Mouse (Mus musculus) left cerebral cortex, adult 2 months (tissue): ENCODE results near the gene Dact2. TPM values are rescaled to one million over a fixed set of nuclear protein-coding genes. Genes with fewer than 3 reads are reported as not detected.

ENCODE experiments used
- DNase-seq, 2 experiments: peaks; one replicate each; pipeline ENCODE4 v3.0.0; 2021 to 2022; ENCODE audit warnings: low spot score in 2 of 2, mixed read lengths in 1 of 2; ENCODE audit errors: extremely low spot score in 1 of 2
- H3K27ac ChIP-seq: fragments of 200-600 bp; 2 replicates; pipeline ENCODE4 v1.8.1; 2022
- H3K4me3 ChIP-seq: fragments of 200-600 bp; 2 replicates; pipeline ENCODE4 v1.8.1; 2022
- CTCF ChIP-seq: fragments of 200-600 bp; IDR thresholded peaks from 2 replicates; pipeline ENCODE4 v1.8.1; 2022; ENCODE audit warnings: antibody characterized with exemption, mild to moderate bottlenecking, moderate library complexity
- intact Hi-C: fragments of 180-260 bp; cut with DNase I; formaldehyde crosslinking; loops from one replicate; pipeline ENCODE4 v1.15.1; 2025
- long read RNA-seq, 2 experiments: library from polyadenylated mRNA; stranded (forward); transcript quantifications; one replicate each; pipeline ENCODE4 v2.0.0; 2021; ENCODE audit warnings: borderline mapping rate in 2 of 2
- total RNA-seq, 2 experiments: library from RNA; stranded (reverse); gene quantifications; 2 replicates each; pipeline ENCODE4 v1.2.3; 2021

Gene Dact2
- 100 to 1,000 TPM in 1 of 2 experiments, 10 to 100 TPM in 1; 58.6 to 100 TPM for total RNA-seq
- long read RNA-seq, experiment 1, transcript Dact2-201 (4 exons, 3,250 nt): major isoform, 9 of 27 reads
- long read RNA-seq, experiment 1, partial matches to known transcripts: 0 of 27 reads
- long read RNA-seq, experiment 1, other reads (novel, unspliced or antisense): 18 of 27 reads
- long read RNA-seq, experiment 2, partial matches to known transcripts: 0 of 10 reads
- long read RNA-seq, experiment 2, other reads (novel, unspliced or antisense): 7 of 10 reads

DNA sequence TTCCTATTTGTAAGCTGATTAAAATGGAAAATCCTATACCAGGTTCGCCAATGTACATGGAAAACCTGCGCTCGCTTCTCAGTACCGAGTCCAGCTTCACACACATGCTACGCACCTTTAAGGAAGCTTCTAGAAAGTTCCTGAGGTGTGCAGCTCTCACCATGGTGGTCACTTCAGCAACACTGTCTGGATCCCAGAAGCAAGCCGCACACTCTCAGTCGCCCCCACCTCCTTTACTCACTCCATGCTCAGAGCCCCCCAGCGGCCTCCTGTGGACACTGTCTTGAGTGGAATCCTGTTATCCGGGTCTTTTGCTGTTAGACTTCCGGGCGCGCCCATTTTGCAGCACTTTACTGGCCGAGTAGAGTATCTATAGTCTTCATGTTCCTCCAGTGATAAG lies at the start of gene Dact2:
Gene Dact2 (minus strand): TSS at position 244 of the 400 bp plus-strand sequence.
- DNase-seq: peak; percentile 64 to 75
- TF ChIP-seq CTCF: peak; percentile 53
- intact Hi-C loops: loop anchor here (5.0 kb wide), 1 partner anchor 37 kb away; no protein-coding TSS in a partner anchor
- Histone ChIP-seq H3K27ac (peak within 1 kb of the TSS; percentile 98), H3K4me3 (peak within 1 kb of the TSS; percentile 80)

DNA sequence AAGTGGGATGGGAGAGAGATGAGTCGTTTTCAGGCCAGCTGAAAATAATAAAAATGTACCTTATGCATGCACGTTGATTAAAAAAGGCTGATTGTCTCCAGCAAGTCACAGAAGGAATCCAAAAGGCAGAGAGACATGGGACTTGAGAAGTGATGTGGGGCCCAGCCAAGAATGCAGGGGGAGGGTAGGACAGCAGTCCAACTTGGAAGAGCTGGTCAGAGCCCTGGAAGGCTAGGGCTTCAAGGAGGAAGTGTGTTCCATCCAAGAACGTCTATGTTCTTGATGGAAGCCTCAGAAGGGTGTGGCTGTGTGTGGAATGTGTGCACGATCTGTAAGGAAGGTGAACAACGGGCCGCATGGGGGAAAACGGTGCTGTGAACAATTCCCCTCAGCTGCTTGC lies 48.4 kb upstream of the Dact2 start:
- TF ChIP-seq CTCF: no peak
- Histone ChIP-seq H3K4me3 (no peak overlapping the region), H3K27ac (no peak overlapping the region)
- no peak for DNase-seq
- intact Hi-C loops: no loop called here

DNA sequence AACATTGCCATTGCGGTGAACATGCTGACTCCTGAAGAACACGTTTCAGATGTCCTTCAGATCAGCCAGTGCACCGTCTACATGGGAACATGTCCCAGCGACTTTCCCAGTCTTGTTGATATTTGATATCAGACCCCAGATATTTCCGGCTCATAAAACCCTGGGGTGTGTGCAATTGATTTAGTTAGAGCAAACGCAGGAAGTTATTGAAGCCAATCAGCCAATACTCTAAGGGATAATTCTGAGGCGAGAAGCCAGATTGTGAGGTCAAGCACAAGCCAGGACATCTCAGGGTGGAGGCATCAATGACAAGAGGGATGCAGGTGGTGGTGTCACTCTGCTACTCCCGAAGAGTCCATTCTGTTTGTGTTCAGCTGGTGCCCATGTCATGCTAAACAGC lies 46.3 kb upstream of the Dact2 start:
- no peak for DNase-seq
- intact Hi-C loops: no loop called here
- no peak for TF ChIP-seq CTCF
- no peak overlapping the region for H3K4me3 ChIP-seq
- no peak overlapping the region for H3K27ac ChIP-seq

DNA sequence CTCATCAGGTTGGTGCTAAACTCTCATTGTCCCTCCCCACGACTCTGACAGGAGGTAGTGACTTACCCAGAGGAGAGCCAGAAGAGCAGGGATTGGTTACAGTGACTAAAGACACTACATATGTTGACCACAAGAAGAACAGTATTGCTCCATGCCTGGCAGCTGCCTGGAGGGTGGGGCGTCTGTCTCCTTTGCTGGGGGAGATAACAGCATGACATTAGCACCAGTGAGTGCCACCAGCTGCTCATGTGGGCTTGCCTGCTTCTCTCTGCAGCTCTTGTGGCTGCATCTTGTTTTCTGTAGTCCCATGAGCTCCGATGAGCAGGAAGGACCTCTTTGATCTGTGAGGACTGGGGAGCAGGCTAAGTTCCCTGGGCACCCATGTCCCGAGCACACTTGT lies 45.5 kb upstream of the Dact2 start:
- intact Hi-C loops: loop anchor here (2.0 kb wide), 3 partner anchors 47 to 121 kb away; no protein-coding TSS in a partner anchor
- Histone ChIP-seq H3K27ac (no peak overlapping the region), H3K4me3 (no peak overlapping the region)
- no peak for TF ChIP-seq CTCF
- no peak for DNase-seq

DNA sequence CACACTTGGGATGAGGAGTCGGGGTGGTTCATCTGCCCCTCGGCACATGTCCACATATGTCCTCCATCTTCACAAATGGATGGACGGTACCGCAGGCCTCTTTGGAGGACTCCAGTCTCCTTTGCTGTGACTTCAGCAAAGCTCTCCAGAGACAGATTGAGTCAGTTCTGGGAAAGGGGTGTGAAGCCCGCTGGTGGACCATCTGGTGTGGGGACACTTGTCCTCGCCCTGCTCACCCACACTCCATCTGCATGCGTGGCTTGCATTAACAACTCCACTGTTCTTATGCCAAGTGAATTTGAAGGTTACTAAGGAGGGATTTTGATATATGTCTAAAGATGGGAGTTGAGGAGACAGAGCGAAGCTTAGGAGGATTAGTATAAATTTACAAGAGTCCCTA lies 43.8 kb upstream of the Dact2 start:
- H3K27ac ChIP-seq: peak overlapping the region; percentile 82
- intact Hi-C loops: loop anchor here (2.0 kb wide), 3 partner anchors 45 to 123 kb away; no protein-coding TSS in a partner anchor
- peak; percentile 60 to 83 for DNase-seq
- TF ChIP-seq CTCF: no peak
- H3K4me3 ChIP-seq: no peak overlapping the region

DNA sequence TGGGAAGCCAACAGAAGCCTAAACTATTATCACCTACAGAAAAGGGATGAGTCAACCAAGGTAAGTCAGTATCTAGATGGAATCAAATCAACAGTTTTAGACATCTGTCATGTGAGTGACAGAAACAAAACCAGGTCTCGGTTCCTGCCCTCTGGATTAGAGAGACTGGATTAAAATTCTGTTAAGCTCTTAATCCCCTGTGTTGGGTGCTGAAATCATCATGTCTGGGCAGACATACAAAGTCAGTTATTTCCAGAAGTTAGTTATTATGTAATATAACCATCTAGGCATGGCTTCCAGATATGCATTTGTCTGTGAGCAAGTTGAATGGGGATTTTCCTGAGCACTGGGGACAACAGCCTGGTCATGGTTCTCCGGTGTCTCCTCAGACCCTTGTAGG lies 42.2 kb upstream of the Dact2 start:
- no peak for DNase-seq
- no peak overlapping the region for H3K4me3 ChIP-seq
- H3K27ac ChIP-seq: peak overlapping the region; percentile 2; the same call in 1 of the 2 replicates
- intact Hi-C loops: no loop called here
- no peak for TF ChIP-seq CTCF

DNA sequence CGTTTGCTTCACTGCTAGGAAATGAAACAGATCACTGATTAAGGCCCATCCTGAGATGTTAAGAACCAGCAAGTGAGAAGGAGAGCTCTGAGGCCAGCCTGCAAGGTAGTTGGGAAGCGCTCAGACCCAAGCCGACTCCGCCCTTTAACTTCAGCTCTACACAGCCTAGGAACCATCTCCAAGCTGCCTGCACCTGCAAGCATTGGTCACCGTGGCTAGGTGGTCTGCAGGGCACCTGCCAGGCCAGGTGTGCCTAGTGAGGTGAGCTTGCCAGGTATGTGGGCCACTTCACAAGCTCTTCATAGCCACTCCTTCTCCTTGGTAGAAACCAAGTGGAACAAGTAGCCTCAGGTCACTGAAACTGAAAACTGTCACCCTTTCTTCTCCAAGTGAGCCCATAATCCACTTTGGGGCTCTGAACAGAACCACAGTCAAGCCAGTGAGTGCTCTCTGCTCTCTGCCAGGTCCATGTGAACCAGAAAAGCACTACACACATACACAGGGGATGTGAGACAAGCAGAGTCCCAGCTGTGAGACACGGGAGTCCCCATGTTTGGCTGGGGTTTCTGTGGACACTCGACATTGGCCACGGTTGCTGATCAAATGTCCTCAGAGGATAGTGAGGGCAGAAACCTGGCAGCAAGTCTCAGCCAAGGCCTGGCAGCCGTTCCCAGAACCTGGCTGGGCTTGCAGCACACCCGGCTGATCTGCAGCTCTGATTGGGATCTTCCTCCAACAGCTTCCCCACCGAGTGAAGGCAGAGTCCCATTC lies 40.3 kb upstream of the Dact2 start:
- Histone ChIP-seq H3K4me3 (no peak overlapping the region), H3K27ac (no peak overlapping the region)
- intact Hi-C loops: no loop called here
- DNase-seq: no peak
- no peak for TF ChIP-seq CTCF

DNA sequence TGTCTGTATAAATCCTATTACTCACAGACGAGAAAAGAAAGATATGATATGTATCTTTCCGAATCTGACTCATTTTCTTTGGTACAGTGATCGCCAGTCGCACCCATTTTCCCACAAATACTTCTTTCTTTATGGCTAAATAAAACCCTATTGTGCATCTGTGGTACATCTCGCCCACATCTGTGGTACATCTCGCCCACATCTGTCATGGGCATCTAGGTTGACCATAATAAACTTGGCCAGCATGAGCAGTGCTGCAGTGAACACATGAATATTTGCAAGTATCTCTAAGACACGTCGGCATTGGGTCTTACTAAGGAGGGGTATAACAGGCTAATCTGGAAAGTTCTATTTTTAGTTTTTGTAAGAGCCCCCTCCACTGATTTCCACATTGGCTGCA lies 38.5 kb upstream of the Dact2 start:
- H3K27ac ChIP-seq: no peak overlapping the region
- no peak overlapping the region for H3K4me3 ChIP-seq
- TF ChIP-seq CTCF: no peak
- intact Hi-C loops: no loop called here
- DNase-seq: no peak

DNA sequence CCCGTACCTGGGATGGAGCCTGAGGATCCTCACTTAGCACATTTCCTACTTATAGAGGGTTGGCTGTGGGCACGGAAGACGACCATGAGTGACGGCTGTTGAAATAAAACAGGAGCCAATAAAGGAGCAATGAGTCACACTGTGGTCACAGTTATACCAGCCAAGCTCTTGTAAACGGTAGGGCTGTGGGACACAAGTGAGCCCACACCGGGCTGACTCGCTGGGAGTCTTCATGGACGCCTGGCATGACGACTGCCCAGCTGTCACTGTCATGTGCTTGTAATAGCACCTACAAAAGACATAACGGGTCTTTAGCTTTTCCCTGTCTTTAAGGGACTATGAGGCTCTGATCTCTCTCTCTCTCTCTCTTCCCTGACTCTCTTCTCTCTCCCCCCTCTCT lies 35.9 kb upstream of the Dact2 start:
- no peak for TF ChIP-seq CTCF
- no peak for DNase-seq
- H3K27ac ChIP-seq: no peak overlapping the region
- intact Hi-C loops: loop anchor here (5.0 kb wide), 1 partner anchor 167 kb away; no protein-coding TSS in a partner anchor
- no peak overlapping the region for H3K4me3 ChIP-seq

DNA sequence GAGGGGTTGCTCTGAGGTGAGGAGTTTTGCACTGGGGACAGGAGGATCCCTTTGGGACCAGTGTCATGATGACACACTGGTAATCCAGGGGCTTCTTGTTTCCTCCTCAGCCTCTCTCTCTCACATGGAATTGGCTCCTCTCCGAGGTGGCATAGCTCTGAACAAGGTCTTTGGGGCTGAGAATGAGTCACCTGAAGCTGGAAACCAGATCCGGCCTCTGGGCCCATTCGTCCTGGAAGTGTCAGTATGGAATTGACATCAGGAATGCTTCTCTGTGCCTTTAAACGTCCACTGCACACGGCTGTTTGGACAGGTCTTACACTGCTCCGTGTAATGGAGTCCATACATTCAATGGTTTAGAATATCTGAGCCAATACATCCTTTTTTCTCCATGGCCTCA lies 33.0 kb upstream of the Dact2 start:
- DNase-seq: no peak
- H3K27ac ChIP-seq: no peak overlapping the region
- intact Hi-C loops: loop anchor here (5.0 kb wide), 1 partner anchor 170 kb away; no protein-coding TSS in a partner anchor
- no peak overlapping the region for H3K4me3 ChIP-seq
- no peak for TF ChIP-seq CTCF

DNA sequence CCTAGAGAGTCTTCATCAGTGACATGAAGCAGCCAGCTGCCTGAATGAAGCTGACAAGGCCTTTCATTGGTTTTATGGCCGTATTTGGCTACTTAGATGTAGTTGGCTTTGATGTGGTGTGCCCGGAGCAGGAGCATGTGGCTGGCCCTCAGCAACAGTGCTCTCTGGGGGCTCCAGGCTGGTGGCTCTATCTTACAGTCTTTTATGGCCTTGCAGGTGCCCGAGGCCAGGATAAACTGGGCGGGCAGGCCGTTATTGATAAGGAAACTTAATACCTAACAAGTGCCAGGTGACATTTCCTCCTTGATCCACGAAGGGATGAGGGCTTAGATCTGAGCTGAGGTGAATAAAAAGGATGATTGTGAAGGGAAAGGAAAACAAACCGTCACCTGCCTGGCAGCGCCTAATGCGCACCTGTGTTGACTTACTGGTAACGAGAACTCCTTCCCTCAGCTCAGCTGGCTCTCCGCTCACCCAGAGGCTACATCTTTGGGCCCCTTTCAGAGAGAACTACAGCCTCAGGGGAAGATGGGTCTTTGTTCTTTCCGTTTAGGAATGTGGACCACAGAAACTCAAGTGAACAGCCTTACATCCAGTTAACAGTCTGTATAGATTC lies 30.8 kb upstream of the Dact2 start:
- intact Hi-C loops: loop anchor here (5.0 kb wide), 1 partner anchor 172 kb away; no protein-coding TSS in a partner anchor
- no peak overlapping the region for H3K4me3 ChIP-seq
- no peak overlapping the region for H3K27ac ChIP-seq
- no peak for TF ChIP-seq CTCF
- DNase-seq: no peak

DNA sequence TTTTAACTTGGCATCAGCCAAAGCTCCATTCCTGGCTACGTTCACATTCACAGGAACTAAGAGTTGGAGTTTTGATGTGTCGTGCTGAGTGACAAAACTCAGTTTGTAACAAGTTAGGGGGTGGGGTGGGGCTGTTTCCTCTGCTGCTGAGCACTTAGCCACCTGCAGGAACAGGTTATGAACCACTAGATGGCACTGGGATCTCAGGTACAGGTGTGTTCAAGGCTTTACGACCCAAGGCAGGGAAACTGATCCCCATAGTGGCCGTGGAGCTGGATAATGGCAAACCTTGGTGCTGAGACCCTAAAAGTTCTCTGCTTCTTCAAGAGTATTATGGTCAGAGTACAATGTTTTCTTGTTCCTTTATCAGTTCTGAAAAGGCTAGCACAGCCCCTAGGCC lies 29.6 kb upstream of the Dact2 start:
- H3K27ac ChIP-seq: no peak overlapping the region
- intact Hi-C loops: loop anchor here (2.0 kb wide), 2 partner anchors 55 to 671 kb away; no protein-coding TSS in a partner anchor
- no peak; the same call in 1 of the 2 replicates for TF ChIP-seq CTCF

More for the DNA sequence above, 29.6 kb upstream of the Dact2 start:
- no peak for DNase-seq
- H3K4me3 ChIP-seq: no peak overlapping the region
